Mouse (Mus musculus) liver, embryonic 14.5 days (tissue): ENCODE measurements around the gene Rpl13. TPM values are rescaled to one million over a fixed set of nuclear protein-coding genes. Genes with fewer than 3 reads are reported as not detected.

Experiments
- ATAC-seq: fragments of 200-750 bp; cut with Nextera tagmentation; 2 replicates; pipeline ENCODE4 v1.8.0; 2017; ENCODE audit warnings: moderate number of reproducible peaks, mild to moderate bottlenecking, moderate library complexity; ENCODE audit not compliant: insufficient read depth
- DNase-seq, 3 experiments: peaks; one replicate each; pipeline ENCODE4 v3.0.0-alpha.2; 2012 to 2013; ENCODE audit warnings: low read depth in 3 of 3, low spot score in 3 of 3
- H3K27ac ChIP-seq: fragments of 300-500 bp; sonication (generic); 2 replicates; pipeline ENCODE4 v1.5.1; 2014; ENCODE audit warnings: moderate library complexity, mild to moderate bottlenecking, control low read depth, inconsistent platforms
- H3K27me3 ChIP-seq: fragments of 300-500 bp; sonication (generic); 2 replicates; pipeline ENCODE4 v1.6.1; 2014; ENCODE audit warnings: mild to moderate bottlenecking, low read length, moderate library complexity; ENCODE audit not compliant: control insufficient read depth, insufficient read depth
- H3K36me3 ChIP-seq: fragments of 300-500 bp; sonication (generic); replicated peaks from 2 replicates; pipeline ENCODE4 v1.6.1; 2014; ENCODE audit warnings: low read depth; ENCODE audit not compliant: control insufficient read depth, insufficient read depth
- H3K4me1 ChIP-seq, 2 experiments: fragments of 200-500 bp in 1 of 2; fragments of 300-500 bp in 1 of 2; sonication (generic) in 1 of 2; replicated peaks; 2 replicates each; pipeline ENCODE4 v1.6.1; 2012 to 2014; ENCODE audit warnings: antibody characterized with exemption in 1 of 2, inconsistent platforms in 1 of 2, low read length in 1 of 2; ENCODE audit not compliant: control insufficient read depth in 2 of 2, insufficient read depth in 2 of 2
- H3K4me2 ChIP-seq: fragments of 300-500 bp; sonication (generic); 2 replicates; pipeline ENCODE4 v1.6.1; 2014; ENCODE audit warnings: low read depth, mild to moderate bottlenecking, control low read depth, moderate library complexity
- H3K4me3 ChIP-seq, 2 experiments: fragments of 200-500 bp in 1 of 2; fragments of 300-500 bp in 1 of 2; sonication (generic) in 1 of 2; 2 replicates each; pipeline ENCODE4 v1.5.1; 2012 to 2014; ENCODE audit warnings: low read depth in 2 of 2, low read length in 2 of 2, mild to moderate bottlenecking in 2 of 2, control low read depth in 1 of 2, inconsistent platforms in 1 of 2, moderate library complexity in 1 of 2; ENCODE audit not compliant: insufficient read depth in 1 of 2
- H3K9ac ChIP-seq: fragments of 300-500 bp; sonication (generic); replicated peaks from 2 replicates; pipeline ENCODE4 v1.6.1; 2014; ENCODE audit warnings: mild to moderate bottlenecking, control low read depth, moderate library complexity
- H3K9me3 ChIP-seq: fragments of 300-500 bp; sonication (generic); 2 replicates; pipeline ENCODE4 v1.6.1; 2016; ENCODE audit warnings: low read length, mixed read lengths; ENCODE audit not compliant: control insufficient read depth
- CTCF ChIP-seq: IDR thresholded peaks from 2 replicates; pipeline ENCODE4 v1.5.1; 2016; ENCODE audit warnings: antibody characterized with exemption, low read depth, control low read depth
- EP300 ChIP-seq: IDR thresholded peaks from 2 replicates; pipeline ENCODE4 v1.6.1; 2016; ENCODE audit warnings: antibody characterized with exemption, low read depth
- WGBS: fragments of 180-500 bp; shearing (Covaris S2); extraction: QIAGEN DNeasy Blood & Tissue Kit; methylation state at CpG from one replicate; pipeline ENCODE4 v1.1.7; 2014; ENCODE audit not compliant: insufficient replicate concordance; 5-methylcytosine and 5-hydroxymethylcytosine counted together
- microRNA-seq: library from miRNA; unstranded; fragments of <30 nt; microRNA quantifications from one replicate; pipeline ENCODE4, GENCODE M21; 2016
- polyA plus RNA-seq, 2 experiments: library from polyadenylated mRNA; depleted of rRNA in 1 of 2; stranded (reverse) in 1 of 2; unstranded in 1 of 2; fragments of >200 nt; fragmentation: Nextera tagmentation in 1 of 2; extraction: Ambion mirVana in 1 of 2; gene quantifications; 2 replicates each; pipeline versions ENCODE4 v1.2.1 to v1.2.3; 2012 to 2014

The Rpl13 gene
- polyA plus RNA-seq, 2 experiments = 1,179 to 1,385 TPM

- H3K4me3 ChIP-seq = no peak overlapping the region
- no peak overlapping the region for H3K27ac ChIP-seq
- H3K9ac ChIP-seq = no peak overlapping the region
- H3K27me3 ChIP-seq = no peaks in the 10 kb centered on the region
- DNase-seq (no peak), ATAC-seq (no peak)
- H3K36me3 ChIP-seq = no peaks in the 10 kb centered on the region
- 76% methylated on average over 14 of the region's 14 CpGs for WGBS
- H3K9me3 ChIP-seq = no peaks in the 10 kb centered on the region
- H3K4me2 ChIP-seq = no peak overlapping the region
- TF ChIP-seq EP300 = no peak
- TF ChIP-seq CTCF = no peak
- H3K4me1 ChIP-seq = 0 out of 4 replicates have a peak, but pooled peaks cover 0 to 2% of the 10 kb centered on the region in 2 experiments
Observed at GRCm38 (mm10) chr8:123141741-123142462, 39.8 kb downstream of the Rpl13 start.

DNA sequence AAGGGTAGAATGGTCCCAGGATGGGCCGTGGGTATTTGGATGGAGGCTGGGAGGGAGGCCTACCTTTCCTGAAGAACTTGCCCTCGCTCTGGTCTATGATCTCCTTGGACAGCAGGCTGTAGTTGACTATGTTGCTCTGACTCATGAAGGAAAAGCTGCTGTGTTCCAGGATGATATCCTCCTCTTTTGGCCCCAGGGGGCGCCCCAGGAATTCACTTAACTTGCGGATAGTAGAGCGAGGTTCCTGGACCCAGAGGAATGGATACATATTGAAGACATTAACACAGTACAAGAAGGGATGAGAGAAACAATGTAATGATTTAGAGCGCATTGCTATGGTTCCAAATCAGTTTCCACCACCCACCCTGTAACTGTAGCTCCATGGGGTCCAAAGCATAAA is 43.1 kb downstream of the Rpl13 start:
- TF ChIP-seq CTCF (peak; percentile 62), EP300 (no peak)
- H3K36me3 ChIP-seq = no peaks in the 10 kb centered on the region
- H3K4me3 ChIP-seq = no peak overlapping the region
- H3K9ac ChIP-seq = no peak overlapping the region
- ATAC-seq = no peak
- DNase-seq = peak in 2 of 3 experiments; percentile 18 to 32
- no peak overlapping the region for H3K4me2 ChIP-seq
- H3K27ac ChIP-seq = no peak overlapping the region
- 45% methylated on average over 6 of the region's 6 CpGs for WGBS
- H3K27me3 ChIP-seq = no peaks in the 10 kb centered on the region; the same call in 1 of the 2 replicates
- H3K9me3 ChIP-seq = no peaks in the 10 kb centered on the region
- H3K4me1 ChIP-seq = 0 out of 4 replicates have a peak, but pooled peaks cover 0 to 2% of the 10 kb centered on the region in 2 experiments

DNA sequence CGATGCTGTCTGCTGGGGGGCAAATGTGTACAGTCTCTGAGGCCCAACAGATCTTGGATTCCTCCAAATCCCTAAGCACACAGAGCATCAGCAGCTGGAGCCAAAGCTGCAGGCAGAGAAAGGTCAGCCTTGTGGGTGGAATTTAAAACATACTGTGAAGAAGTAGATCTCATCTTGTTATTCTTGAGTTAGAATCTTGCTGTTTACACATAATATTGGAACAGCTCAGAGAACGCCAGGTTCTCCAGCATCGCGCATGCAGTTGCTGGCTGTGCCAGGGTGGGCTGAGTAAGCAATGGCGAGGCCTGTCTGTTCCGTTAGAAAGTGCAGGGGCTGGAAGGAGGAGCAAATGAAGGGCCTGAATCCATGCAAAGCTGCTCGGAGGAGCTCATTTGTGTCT is 44.2 kb downstream of the Rpl13 start:
- H3K4me3 ChIP-seq = no peak overlapping the region
- TF ChIP-seq EP300 (no peak), CTCF (no peak)
- H3K4me1 ChIP-seq = no peaks in the 10 kb centered on the region
- no peak for ATAC-seq
- DNase-seq = no peak
- H3K27me3 ChIP-seq = no peaks in the 10 kb centered on the region; the same call in 1 of the 2 replicates
- WGBS = 76% methylated on average over 7 of the region's 7 CpGs
- no peak overlapping the region for H3K4me2 ChIP-seq
- no peaks in the 10 kb centered on the region for H3K36me3 ChIP-seq
- no peak overlapping the region for H3K9ac ChIP-seq
- no peaks in the 10 kb centered on the region for H3K9me3 ChIP-seq
- no peak overlapping the region for H3K27ac ChIP-seq

GRCm38 (mm10) chr8:123150737-123151171 is 48.6 kb downstream of the Rpl13 start:
- Histone ChIP-seq H3K4me2 (no peak overlapping the region), H3K27ac (no peak overlapping the region), H3K36me3 (no peaks in the 10 kb centered on the region), H3K4me1 (peaks cover 7% of the 10 kb centered on the region in 2 experiments), H3K4me3 (no peak overlapping the region), H3K27me3 (peaks cover 2% of the 10 kb centered on the region; the same call in 1 of the 2 replicates), H3K9me3 (no peaks in the 10 kb centered on the region), H3K9ac (no peak overlapping the region)
- no peak for DNase-seq
- TF ChIP-seq CTCF (no peak), EP300 (no peak)
- 32% methylated on average over 9 of the region's 9 CpGs for WGBS
- no peak for ATAC-seq

Small RNA genes lying within 50 kb of the gene (microRNA-seq; reads per million reads assigned to microRNA genes)
- not detected for gene Mir7079
- not detected for gene Mir7080

Other genes starting within 250 kb of the Rpl13 start
- gene Ankrd11, start 60.1 kb upstream of the Rpl13 start, polyA plus RNA-seq (2012; rRNA removed) = 9.9 and 12.4 TPM in 2 replicates
- 10.8 and 18.5 TPM in 2 replicates for gene Ankrd11, start 60.1 kb upstream of the Rpl13 start, polyA plus RNA-seq (2014; fragmentation: Nextera tagmentation; extraction: Ambion mirVana)
- 19.0 and 26.0 TPM in 2 replicates for gene Spg7, start 39.4 kb upstream of the Rpl13 start, polyA plus RNA-seq (2012; rRNA removed)
- gene Spg7, start 39.4 kb upstream of the Rpl13 start, polyA plus RNA-seq (2014; fragmentation: Nextera tagmentation; extraction: Ambion mirVana) = 19.5 and 21.0 TPM in 2 replicates
- 1.7 and 1.9 TPM in 2 replicates for gene Cpne7, start 15.0 kb downstream of the Rpl13 start, polyA plus RNA-seq (2012; rRNA removed)
- 0.58 and 0.65 TPM in 2 replicates for gene Cpne7, start 15.0 kb downstream of the Rpl13 start, polyA plus RNA-seq (2014; fragmentation: Nextera tagmentation; extraction: Ambion mirVana)
- gene Sult5a1, start 56.0 kb downstream of the Rpl13 start, polyA plus RNA-seq (2012; rRNA removed) = 0.75 and 1.1 TPM in 2 replicates
- gene Sult5a1, start 56.0 kb downstream of the Rpl13 start, polyA plus RNA-seq (2014; fragmentation: Nextera tagmentation; extraction: Ambion mirVana) = 0.69 and 0.91 TPM in 2 replicates
- gene Dpep1, start 83.9 kb downstream of the Rpl13 start, polyA plus RNA-seq (2012; rRNA removed) = 0.07 and 0.14 TPM in 2 replicates
- gene Dpep1, start 83.9 kb downstream of the Rpl13 start, polyA plus RNA-seq (2014; fragmentation: Nextera tagmentation; extraction: Ambion mirVana) = 0.06 and 0.23 TPM in 2 replicates
- gene Chmp1a, start 110.4 kb downstream of the Rpl13 start, polyA plus RNA-seq (2012; rRNA removed) = 29.9 and 30.9 TPM in 2 replicates
- gene Chmp1a, start 110.4 kb downstream of the Rpl13 start, polyA plus RNA-seq (2014; fragmentation: Nextera tagmentation; extraction: Ambion mirVana) = 42.9 and 44.6 TPM in 2 replicates
- gene Spata33, start 110.5 kb downstream of the Rpl13 start, polyA plus RNA-seq (2012; rRNA removed) = 0.21 and 0.60 TPM in 2 replicates
- 0.08 and 0.16 TPM in 2 replicates for gene Spata33, start 110.5 kb downstream of the Rpl13 start, polyA plus RNA-seq (2014; fragmentation: Nextera tagmentation; extraction: Ambion mirVana)
- gene Cdk10, start 122.5 kb downstream of the Rpl13 start, polyA plus RNA-seq (2012; rRNA removed) = 15.4 and 16.3 TPM in 2 replicates
- gene Cdk10, start 122.5 kb downstream of the Rpl13 start, polyA plus RNA-seq (2014; fragmentation: Nextera tagmentation; extraction: Ambion mirVana) = 7.2 and 10.1 TPM in 2 replicates
- 0.87 and 0.92 TPM in 2 replicates for gene Spata2l, start 133.9 kb downstream of the Rpl13 start, polyA plus RNA-seq (2012; rRNA removed)
- 1.5 TPM in 2 replicates for gene Spata2l, start 133.9 kb downstream of the Rpl13 start, polyA plus RNA-seq (2014; fragmentation: Nextera tagmentation; extraction: Ambion mirVana)
- 8.4 and 8.9 TPM in 2 replicates for gene Zfp276, start 151.8 kb downstream of the Rpl13 start, polyA plus RNA-seq (2012; rRNA removed)
- 4.7 and 5.9 TPM in 2 replicates for gene Zfp276, start 151.8 kb downstream of the Rpl13 start, polyA plus RNA-seq (2014; fragmentation: Nextera tagmentation; extraction: Ambion mirVana)
- gene Vps9d1, start 152.0 kb downstream of the Rpl13 start, polyA plus RNA-seq (2012; rRNA removed) = 7.8 and 8.5 TPM in 2 replicates
- 2.4 and 3.8 TPM in 2 replicates for gene Vps9d1, start 152.0 kb downstream of the Rpl13 start, polyA plus RNA-seq (2014; fragmentation: Nextera tagmentation; extraction: Ambion mirVana)
- 22.8 and 24.6 TPM in 2 replicates for gene Fanca, start 216.2 kb downstream of the Rpl13 start, polyA plus RNA-seq (2012; rRNA removed)
- 17.3 and 19.4 TPM in 2 replicates for gene Fanca, start 216.2 kb downstream of the Rpl13 start, polyA plus RNA-seq (2014; fragmentation: Nextera tagmentation; extraction: Ambion mirVana)
- gene Spire2, start 230.4 kb downstream of the Rpl13 start, polyA plus RNA-seq (2012; rRNA removed) = 3.0 TPM in 2 replicates
- 2.2 and 2.9 TPM in 2 replicates for gene Spire2, start 230.4 kb downstream of the Rpl13 start, polyA plus RNA-seq (2014; fragmentation: Nextera tagmentation; extraction: Ambion mirVana)